Mouse (Mus musculus): ENCODE results near the gene Rab40c. TPM values are rescaled to one million over a fixed set of nuclear protein-coding genes. Genes with fewer than 3 reads are reported as not detected.

Rab40c gene
- polyA plus RNA-seq (2017; shearing (Covaris generic)): 10 to 100 TPM; 30.1 to 34.5 TPM

DNA sequence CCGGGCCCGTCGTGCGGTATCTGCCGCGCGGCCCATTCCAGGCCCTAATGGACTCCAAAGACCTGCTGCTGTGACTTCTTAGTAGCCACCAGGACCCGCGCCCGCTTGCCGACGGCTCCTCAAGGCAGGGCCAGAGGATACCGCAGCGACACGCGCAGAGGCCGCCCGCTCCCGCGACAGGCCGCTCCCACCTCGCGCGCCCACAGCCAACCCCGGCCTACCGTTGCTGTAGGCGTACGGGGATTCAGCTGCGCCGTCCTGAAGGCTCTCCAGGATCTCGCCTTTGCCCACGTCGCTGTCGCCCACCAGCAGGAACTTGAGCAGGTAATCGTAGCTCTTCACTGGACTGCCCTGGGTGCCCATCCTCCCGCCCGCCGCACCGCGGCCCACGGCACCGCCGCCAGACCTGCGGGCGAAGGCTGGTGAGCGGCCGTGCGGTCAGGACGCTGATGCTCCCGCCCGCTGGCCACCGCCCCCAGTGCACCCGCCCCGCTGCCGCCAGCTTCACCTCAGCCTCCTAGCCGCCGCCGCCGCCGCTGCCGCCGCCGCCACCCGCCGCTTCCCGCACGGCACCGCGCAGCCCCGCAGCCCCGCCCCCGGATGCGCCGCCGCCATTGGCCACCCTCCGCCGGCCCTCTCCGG lies at the start of gene Rab40c:
Gene Rab40c (minus strand): TSS at position 584 of the 642 bp plus-strand sequence.

DNA sequence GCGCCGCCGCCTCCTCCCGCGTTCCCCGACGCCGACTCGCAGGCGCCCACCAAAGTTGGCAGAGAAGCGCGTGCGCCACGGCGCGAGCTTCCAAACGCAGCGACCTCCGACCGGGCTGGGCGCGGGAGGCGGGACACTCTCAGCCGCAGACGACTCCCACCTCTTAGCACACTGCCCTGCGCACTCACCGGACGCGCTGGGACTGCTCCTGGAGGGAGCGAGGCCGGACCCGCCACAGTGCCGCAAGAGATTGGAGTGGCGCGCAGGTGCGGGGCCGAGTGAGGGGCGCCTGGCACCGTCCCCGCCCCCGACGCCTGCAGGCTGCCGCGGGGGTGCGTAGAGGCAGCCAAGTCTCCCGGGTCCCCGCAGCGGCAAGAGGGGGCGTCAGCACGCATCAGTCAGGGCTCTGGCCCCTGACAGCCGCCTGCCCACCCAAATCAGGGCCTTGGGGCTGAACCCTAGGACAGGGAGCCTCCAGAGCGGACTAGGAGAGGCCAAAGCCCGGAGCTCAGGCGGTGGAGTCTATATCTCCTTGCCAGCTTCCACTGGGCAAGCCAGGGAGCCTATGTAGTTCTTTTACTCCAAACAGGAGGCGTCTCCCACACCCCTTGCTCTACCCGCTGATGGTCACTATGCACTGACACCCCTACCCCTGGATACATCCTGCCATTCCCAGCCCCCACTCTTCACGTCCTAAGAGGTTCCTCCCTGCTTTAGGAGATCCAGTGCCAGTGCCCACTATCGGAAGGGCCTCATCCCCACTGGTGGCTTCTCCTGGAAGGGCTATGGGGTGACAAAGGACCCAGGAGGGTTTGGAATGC lies 32.5 kb upstream of the Rab40c start, which contains the start of gene A930017K11Rik:
Gene A930017K11Rik (minus strand): TSS at position 763 of the 821 bp plus-strand sequence.

DNA sequence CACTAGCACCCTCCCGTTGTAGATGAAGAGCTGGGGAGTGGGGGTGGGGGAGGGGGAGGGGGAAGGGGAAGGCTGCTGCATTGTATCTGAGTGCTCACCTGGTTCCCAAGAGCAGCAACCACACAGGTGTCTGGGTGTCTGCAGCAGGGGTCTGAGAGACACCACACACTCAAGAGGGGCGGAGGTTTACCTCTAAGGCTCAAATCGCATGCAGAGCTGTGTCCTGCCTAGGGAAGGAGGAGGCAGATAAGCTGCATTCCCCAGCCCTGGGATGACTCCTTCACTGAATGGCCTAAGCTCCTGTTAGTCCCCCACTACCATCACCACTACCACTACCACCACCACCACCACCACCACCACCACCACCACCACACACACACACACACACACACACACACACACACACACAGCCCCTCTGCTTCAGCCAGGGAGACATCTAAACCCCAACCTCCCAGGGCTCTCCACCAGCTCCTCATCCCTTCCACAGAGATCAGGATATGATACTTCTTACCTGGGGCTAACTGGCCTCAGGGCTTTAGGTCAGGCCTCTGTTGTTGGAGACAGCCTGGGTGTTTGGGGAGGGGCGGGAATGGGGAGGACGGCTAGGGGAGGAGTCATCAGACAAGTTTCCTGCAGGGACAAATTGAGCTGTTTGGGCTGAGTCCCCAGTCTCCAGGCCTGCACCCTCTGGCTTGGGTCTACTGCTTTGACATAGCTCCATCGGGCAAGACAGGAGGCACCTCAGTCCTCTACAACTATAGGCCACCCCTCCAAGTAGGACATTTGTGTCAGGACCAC lies 25.0 kb upstream of the Rab40c start, which contains the start of the genes Pigq and Nhlrc4:
Gene Pigq (minus strand): TSS at position 571 of the 798 bp plus-strand sequence.
Gene Nhlrc4 (minus strand): TSS at position 596 of the 798 bp plus-strand sequence.

DNA sequence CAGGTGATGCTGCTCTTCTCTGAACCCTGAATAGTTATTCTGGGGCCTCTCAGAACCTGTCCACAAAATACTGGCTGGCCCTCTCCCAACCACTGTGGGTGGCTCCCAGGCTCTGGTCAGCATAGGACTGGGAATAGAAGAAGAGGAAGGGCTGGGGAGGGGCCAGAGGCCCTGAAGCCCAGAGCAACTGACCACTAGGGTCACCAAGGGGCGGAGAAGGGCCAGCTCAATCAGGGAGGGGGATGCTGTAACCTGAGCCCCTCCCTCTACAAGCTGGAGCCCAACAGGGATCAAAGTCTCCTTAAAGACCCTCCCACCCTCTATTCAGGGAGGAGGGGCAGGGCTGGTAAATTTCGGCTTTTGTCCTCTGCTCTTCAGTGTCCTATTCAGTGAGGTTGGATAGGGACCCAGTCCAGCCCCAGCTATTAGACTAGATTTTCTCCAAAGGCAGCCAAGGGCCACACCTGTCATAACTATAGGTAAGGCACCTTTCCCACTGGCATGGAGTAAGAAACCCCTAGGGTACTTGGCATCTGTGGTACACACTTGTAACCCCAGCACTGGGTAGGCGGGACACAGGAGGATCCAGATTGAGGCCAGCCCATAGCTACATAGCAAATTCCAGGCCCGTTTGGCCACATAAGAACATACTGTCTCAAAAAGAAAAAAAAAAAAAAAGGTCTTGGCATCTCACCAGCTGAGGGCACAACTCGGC lies 39.2 kb downstream of the Rab40c start, which contains the start of gene Wfikkn1:
Gene Wfikkn1 (minus strand): TSS at position 663 of the 715 bp plus-strand sequence.

DNA sequence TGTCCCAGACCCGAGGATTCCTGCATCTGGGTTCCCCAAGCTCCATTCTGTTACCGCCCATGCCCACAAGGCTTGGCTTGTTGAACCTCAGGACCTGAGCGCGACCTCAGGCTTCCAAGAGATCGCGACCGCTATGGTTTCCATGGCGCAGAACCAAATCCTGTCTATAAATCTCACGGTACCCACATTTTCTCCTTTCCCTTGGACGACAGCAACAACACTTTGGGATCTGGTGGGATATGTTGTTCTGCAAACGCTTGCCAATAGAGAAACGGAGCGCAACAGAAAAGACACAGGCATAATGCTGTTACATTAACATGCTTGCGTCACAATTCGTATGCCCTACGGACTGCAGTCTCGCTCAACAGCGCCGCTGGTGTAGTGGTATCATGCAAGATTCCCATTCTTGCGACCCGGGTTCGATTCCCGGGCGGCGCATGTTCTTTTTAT lies 44.8 kb downstream of the Rab40c start, which contains the start of gene Mettl26:
Gene Mettl26 (plus strand): TSS at position 354 of the 450 bp plus-strand sequence.

DNA sequence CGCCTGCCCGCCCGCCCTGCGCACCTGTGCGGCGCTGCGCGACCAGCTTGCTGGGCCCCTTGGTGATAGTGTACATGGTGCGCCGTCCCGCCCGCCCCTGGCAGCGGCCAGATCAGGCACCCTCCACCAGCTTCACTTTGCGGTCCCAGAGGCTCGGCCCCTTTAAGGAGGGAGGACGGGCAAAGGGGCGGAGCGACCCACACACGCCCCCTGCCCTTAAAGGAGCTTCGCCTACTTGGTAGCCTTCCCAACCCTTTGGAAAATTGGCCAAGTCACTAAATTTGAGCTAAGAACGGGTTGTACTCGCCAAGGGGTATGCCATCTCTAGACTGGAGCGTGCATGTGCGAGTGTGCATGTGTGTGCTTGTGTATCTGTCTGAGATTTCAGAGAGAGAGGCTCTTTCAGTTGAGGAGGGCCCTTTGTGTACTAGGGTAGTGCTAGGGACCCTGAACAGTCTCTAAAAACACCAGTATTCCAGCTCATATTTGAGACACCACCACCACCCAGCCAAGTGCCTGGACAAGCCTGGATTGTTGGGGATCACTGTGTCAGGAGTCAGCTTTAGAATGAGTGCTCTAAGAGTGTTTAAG lies 50.8 kb downstream of the Rab40c start, which contains the start of gene Mcrip2:
Gene Mcrip2 (minus strand): TSS at position 164 of the 591 bp plus-strand sequence.

DNA sequence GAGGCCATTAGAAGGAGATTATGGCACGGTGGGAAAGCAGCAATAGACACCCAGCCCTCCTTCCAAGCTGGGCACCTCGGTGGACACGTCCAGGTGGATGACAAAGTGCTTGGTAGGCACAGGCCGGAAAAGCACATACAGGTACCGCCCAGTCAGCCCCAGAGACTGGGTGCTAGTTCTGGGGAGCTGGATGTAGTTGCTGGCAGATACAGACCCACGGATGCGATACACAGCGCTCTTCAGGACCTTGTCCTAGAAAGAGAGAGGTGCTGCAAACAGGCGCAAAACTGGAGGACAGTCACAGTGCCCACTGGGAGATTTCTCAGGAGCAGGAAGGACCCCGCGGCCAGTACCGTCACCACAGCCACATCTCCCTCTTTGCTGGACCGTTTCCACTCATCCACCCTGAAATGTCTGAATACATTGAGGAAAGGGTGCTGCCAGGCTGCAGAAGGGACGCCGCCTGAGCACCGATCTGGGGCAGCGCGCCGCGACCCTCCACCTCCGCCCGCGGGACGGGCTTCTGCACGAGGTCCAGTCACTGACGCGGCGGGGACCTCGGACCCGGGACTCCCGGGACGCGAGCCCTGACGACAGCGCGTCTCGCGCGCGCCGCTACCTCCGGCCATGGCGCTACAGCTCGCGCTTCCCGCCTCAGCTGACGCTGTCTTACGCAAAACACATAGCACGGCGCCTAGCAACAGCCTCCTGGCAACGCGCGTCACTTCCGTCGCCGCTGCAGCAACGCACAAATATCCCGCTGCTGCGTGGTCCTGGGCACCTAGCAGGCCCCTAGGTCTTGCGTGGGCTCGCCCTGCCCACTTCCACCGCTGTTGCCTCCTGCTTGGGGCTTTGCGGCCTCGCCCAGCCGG lies 58.5 kb downstream of the Rab40c start, which contains the start of gene Wdr90:
Gene Wdr90 (minus strand): TSS at position 670 of the 872 bp plus-strand sequence.

DNA sequence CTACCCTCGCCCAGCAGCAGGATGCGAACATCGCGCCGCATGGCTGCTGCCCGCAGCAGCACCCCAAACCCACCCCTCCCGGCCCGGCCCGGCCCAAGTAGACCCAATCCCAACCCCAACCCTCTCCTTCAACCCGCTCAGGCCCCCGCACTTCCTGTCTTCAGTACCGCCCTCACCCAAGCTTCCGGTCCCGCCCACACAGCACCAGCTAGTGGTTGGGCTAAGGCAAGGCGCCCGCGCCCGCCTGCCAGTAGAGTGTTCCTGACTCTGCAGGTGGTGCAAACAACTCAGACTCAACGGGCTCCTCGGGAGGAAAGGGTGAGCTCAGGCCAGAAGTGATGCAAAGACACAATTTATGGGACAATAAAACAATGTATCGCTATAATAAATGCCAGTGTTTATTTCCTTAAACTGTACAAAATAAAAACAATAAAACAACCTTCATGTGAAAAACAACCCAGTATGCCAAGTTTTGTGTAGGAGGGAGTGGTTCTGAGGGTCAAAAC lies 75.1 kb downstream of the Rab40c start, which contains the start of gene Rhot2:
Gene Rhot2 (minus strand): TSS at position 456 of the 506 bp plus-strand sequence.

DNA sequence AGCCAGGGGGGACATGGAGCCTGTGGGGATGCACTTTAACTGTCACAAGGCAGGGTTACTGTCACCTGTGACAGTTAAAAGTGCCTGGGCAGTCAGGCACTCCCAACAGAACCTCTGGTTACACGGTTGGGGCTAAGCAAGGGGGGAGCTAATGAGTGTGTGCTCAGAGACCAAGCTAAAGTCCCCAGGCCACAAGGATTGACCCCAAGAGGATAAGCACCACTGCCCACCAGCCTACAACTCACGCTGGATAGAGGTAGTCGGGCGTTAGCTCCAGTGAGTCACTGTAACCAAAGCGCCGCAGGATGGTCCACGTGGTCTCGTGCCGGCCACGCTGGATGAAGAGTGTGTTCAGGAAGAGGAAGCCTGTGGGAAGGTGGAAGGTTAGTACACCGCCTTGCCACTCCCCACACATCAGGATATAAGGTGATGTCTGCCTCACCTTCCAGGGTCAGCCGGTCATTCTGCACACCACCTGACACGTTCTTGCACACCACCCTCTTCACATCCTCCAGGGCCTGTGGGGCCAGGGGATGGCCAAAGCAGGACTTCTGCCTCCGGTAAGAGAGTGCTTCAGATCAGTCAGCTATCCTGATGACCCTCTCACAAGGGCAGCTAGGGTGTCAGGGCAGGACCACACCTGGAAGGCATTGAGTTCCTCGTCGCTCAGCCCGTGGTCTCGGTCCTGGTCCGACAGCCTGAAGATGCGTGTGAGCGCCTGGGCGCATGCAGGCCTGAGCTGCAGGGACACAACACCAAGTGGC lies 78.2 kb downstream of the Rab40c start, which contains the start of gene Gm20683:
Gene Gm20683 (minus strand): TSS at position 647 of the 764 bp plus-strand sequence.

DNA sequence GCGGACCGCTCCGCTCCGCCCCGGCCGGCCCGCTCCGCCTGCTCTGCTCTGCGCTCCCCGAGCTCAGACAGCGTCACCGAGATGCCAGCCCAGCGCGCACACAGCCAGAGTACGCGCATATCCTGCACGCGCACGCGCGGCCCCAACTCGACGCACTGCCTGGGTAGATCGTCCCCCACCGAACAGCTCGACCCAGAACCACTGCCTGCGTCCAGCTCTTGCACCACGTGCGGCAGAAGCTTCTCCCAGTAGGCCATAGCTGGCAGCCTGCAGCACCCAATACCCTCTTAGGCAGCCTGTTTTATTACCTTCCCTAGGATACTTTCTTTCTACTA lies 82.5 kb downstream of the Rab40c start, which contains the start of gene Rhbdl1:
Gene Rhbdl1 (minus strand): TSS at position 220 of the 335 bp plus-strand sequence.

DNA sequence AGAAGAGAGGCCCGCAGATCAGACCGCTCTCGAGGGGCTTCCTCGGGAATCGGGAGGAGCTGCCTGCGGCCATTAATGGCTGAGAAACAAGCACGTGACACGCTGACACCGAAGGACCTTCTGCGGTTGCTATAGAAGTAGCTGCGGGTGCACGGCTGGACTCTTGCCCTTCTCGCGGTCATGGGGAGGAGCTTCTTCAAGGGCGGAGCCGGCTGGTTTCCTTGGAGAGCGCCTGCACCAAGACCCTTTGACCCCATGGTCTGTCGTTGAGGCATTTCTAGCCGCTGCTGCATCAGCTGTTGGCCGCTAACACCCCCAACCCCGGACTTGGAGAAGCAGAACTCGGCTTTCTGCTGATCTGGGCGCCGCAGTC lies 86.2 kb downstream of the Rab40c start, which contains the start of gene Stub1:
Gene Stub1 (minus strand): TSS at position 114 of the 373 bp plus-strand sequence.

Other genes with a start within 250 kb of the Rab40c start
- gene Gng13, start 202.6 kb downstream of the Rab40c start, polyA plus RNA-seq (2017; shearing (Covaris generic)): not detected
- gene Chtf18, start 192.3 kb downstream of the Rab40c start, polyA plus RNA-seq (2017; shearing (Covaris generic)): 10 to 100 TPM in 1 of 2 experiments, 1 to 10 TPM in 1; 3.8 to 12.3 TPM
- 10 to 100 TPM; 13.9 to 16.7 TPM for gene Rpusd1, start 192.1 kb downstream of the Rab40c start, polyA plus RNA-seq (2017; shearing (Covaris generic))
- gene Mslnl, start 183.7 kb downstream of the Rab40c start, polyA plus RNA-seq (2017; shearing (Covaris generic)): under 1 TPM in 1 of 2 experiments, not detected in 1; 0.73 TPM
- under 1 TPM in 1 of 2 experiments, not detected in 1; 0.98 TPM for gene Msln, start 165.3 kb downstream of the Rab40c start, polyA plus RNA-seq (2017; shearing (Covaris generic))
- 10 to 100 TPM; 27.7 to 32.5 TPM for gene Narfl, start 146.0 kb downstream of the Rab40c start, polyA plus RNA-seq (2017; shearing (Covaris generic))
- gene Haghl, start 134.1 kb downstream of the Rab40c start, polyA plus RNA-seq (2017; shearing (Covaris generic)): 10 to 100 TPM; 34.3 to 47.7 TPM
- 1 to 10 TPM in 1 of 2 experiments, under 1 TPM in 1; 0.89 to 1.4 TPM for gene Ccdc78, start 133.1 kb downstream of the Rab40c start, polyA plus RNA-seq (2017; shearing (Covaris generic))
- 100 to 1,000 TPM; 231 to 239 TPM for gene Fam173a, start 126.8 kb downstream of the Rab40c start, polyA plus RNA-seq (2017; shearing (Covaris generic))
- gene AC134908.4, start 124.1 kb downstream of the Rab40c start, polyA plus RNA-seq (2017; shearing (Covaris generic)): 1 to 10 TPM in 1 of 2 experiments, not detected in 1; 1.1 TPM
- gene Metrn, start 122.6 kb downstream of the Rab40c start, polyA plus RNA-seq (2017; shearing (Covaris generic)): 10 to 100 TPM; 34.1 to 40.4 TPM
- under 1 TPM; 0.16 to 0.60 TPM for gene Fbxl16, start 110.6 kb downstream of the Rab40c start, polyA plus RNA-seq (2017; shearing (Covaris generic))
- gene Wdr24, start 96.1 kb downstream of the Rab40c start, polyA plus RNA-seq (2017; shearing (Covaris generic)): 10 to 100 TPM; 31.4 to 36.3 TPM
- gene Jmjd8, start 90.9 kb downstream of the Rab40c start, polyA plus RNA-seq (2017; shearing (Covaris generic)): 10 to 100 TPM; 32.9 to 33.5 TPM
- gene Stub1, start 86.3 kb downstream of the Rab40c start, polyA plus RNA-seq (2017; shearing (Covaris generic)): 100 to 1,000 TPM; 170 to 205 TPM
- 1 to 10 TPM; 1.6 to 1.7 TPM for gene Rhbdl1, start 82.4 kb downstream of the Rab40c start, polyA plus RNA-seq (2017; shearing (Covaris generic))
- 1 to 10 TPM; 1.4 to 2.6 TPM for gene Gm20683, start 78.0 kb downstream of the Rab40c start, polyA plus RNA-seq (2017; shearing (Covaris generic))
- 10 to 100 TPM; 42.2 to 46.5 TPM for gene Rhot2, start 74.9 kb downstream of the Rab40c start, polyA plus RNA-seq (2017; shearing (Covaris generic))
- gene Wdr90, start 58.2 kb downstream of the Rab40c start, polyA plus RNA-seq (2017; shearing (Covaris generic)): 10 to 100 TPM in 1 of 2 experiments, 1 to 10 TPM in 1; 9.2 to 16.3 TPM
- gene Mcrip2, start 51.0 kb downstream of the Rab40c start, polyA plus RNA-seq (2017; shearing (Covaris generic)): 1 to 10 TPM; 1.1 to 5.7 TPM
- 10 to 100 TPM; 80.3 to 84.0 TPM for gene Mettl26, start 44.7 kb downstream of the Rab40c start, polyA plus RNA-seq (2017; shearing (Covaris generic))
- 1 to 10 TPM; 1.4 to 2.0 TPM for gene Wfikkn1, start 38.9 kb downstream of the Rab40c start, polyA plus RNA-seq (2017; shearing (Covaris generic))
- 10 to 100 TPM; 50.7 to 66.9 TPM for gene Pigq, start 25.2 kb upstream of the Rab40c start, polyA plus RNA-seq (2017; shearing (Covaris generic))
- gene Nhlrc4, start 25.2 kb upstream of the Rab40c start, polyA plus RNA-seq (2017; shearing (Covaris generic)): not detected
- gene A930017K11Rik, start 32.8 kb upstream of the Rab40c start, polyA plus RNA-seq (2017; shearing (Covaris generic)): not detected
- gene Capn15, start 66.1 kb upstream of the Rab40c start, polyA plus RNA-seq (2017; shearing (Covaris generic)): 10 to 100 TPM; 26.6 to 29.0 TPM
- gene Rab11fip3, start 149.8 kb upstream of the Rab40c start, polyA plus RNA-seq (2017; shearing (Covaris generic)): 10 to 100 TPM; 12.8 to 16.0 TPM
- 10 to 100 TPM; 27.4 to 32.9 TPM for gene Decr2, start 170.6 kb upstream of the Rab40c start, polyA plus RNA-seq (2017; shearing (Covaris generic))
- 10 to 100 TPM in 1 of 2 experiments, under 1 TPM in 1; 0.90 to 11.4 TPM for gene Nme4, start 175.9 kb upstream of the Rab40c start, polyA plus RNA-seq (2017; shearing (Covaris generic))
- 10 to 100 TPM; 33.9 to 35.3 TPM for gene Tmem8, start 193.6 kb upstream of the Rab40c start, polyA plus RNA-seq (2017; shearing (Covaris generic))
- 10 to 100 TPM; 65.8 to 72.4 TPM for gene Mrpl28, start 203.8 kb upstream of the Rab40c start, polyA plus RNA-seq (2017; shearing (Covaris generic))
- 100 to 1,000 TPM in 1 of 2 experiments, 10 to 100 TPM in 1; 86.4 to 112 TPM for gene Axin1, start 219.0 kb upstream of the Rab40c start, polyA plus RNA-seq (2017; shearing (Covaris generic))

Data from inflammation-experienced regulatory T-cells (primary cell).